Comparison of ENCODE assay signal across 8 mouse cellular contexts in the genomic region with DNA sequence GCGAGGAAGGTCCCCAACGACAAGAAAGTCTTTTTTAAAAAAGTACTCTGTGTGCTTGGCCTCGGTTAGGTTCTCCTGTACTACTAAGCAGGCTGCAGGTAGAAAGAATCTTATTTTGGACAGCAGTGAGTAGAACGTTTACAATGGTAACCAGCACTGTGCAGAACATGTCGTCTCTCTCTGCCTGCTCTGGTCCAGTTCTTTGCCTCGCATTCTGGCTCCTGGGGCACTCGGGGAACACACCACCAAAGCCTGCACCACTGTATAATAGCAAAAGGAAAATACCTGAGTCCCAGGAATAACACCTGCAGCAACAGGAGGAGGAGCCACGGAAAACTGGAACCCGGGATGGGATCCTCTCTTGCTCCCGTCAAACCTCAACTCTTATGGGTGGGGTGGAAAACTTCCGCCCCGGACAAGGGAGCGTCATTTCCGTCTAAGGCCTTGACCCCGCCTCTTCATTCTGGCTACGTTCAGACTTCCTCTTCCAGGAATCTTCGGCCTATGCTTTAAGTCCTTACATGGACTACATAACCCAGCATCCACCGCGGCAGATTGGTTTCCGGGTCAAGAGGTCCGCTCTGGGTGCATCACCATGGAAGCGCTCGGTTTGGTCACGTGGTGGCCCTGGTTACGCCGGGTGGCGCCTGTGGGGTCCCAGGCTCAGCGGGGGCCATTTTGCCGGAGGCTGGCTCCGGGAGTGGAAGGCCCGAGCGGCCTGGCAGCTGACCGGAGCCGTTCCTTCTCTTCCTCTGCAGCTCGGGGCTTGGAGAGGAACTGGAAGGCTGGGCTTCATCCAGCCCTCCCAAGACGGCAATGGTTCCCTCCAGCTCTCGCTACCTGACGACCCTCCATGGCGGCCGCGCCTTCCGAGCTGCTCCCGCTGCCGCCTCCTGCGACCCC. TPM values are rescaled to one million over a fixed set of nuclear protein-coding genes. Genes with fewer than 3 reads are reported as not detected.
DNase-seq lines count a peak whose midpoint lies in the region; ATAC-seq lines count a peak whose summit lies in the region.

A gene (minus strand): TSS at position 411 of the 903 bp plus-strand sequence.
A gene (plus strand): TSS at position 681 of the 903 bp plus-strand sequence.

- H3K4me3 ChIP-seq in brown adipose tissue, adult 24 weeks (ENCODE audit: insufficient read depth, low read depth, low read length): peak within 1 kb of the TSS; percentile 84
- H3K4me3 ChIP-seq in heart, embryonic 13.5 days: peak within 1 kb of the TSS; percentile 96
- peak within 1 kb of the TSS; percentile 84 for H3K4me3 ChIP-seq in liver, embryonic 12.5 days
- H3K4me3 ChIP-seq in stomach, embryonic 15.5 days (replicated peaks): peak within 1 kb of the TSS; percentile 73

- H3K9ac ChIP-seq in heart, embryonic 13.5 days: peak within 1 kb of the TSS; percentile 97
- H3K9ac ChIP-seq in liver, embryonic 12.5 days: peak within 1 kb of the TSS; percentile 86
- peak within 1 kb of the TSS; percentile 92 for H3K9ac ChIP-seq in stomach, embryonic 15.5 days

- H3K4me1 ChIP-seq in brown adipose tissue, adult 24 weeks (ENCODE audit: control insufficient read depth, insufficient read depth, insufficient read length, low read length): no peaks in the 10 kb centered on the region; the same call in 1 of the 2 replicates
- peaks cover 46% of the 10 kb centered on the region for H3K4me1 ChIP-seq in heart, embryonic 13.5 days
- H3K4me1 ChIP-seq in liver, embryonic 12.5 days: peaks cover 48% of the 10 kb centered on the region
- peaks cover 2% of the 10 kb centered on the region; the same call in 1 of the 2 replicates for H3K4me1 ChIP-seq in stomach, embryonic 15.5 days

- H3K27ac ChIP-seq in brown adipose tissue, adult 24 weeks (replicated peaks; ENCODE audit: low read depth, low read length): peak within 1 kb of the TSS; percentile 66
- H3K27ac ChIP-seq in heart, embryonic 13.5 days (replicated peaks): peak within 1 kb of the TSS; percentile 92
- H3K27ac ChIP-seq in liver, embryonic 12.5 days: peak within 1 kb of the TSS; percentile 79
- H3K27ac ChIP-seq in stomach, embryonic 15.5 days: peak within 1 kb of the TSS; percentile 89

- ATAC-seq in heart, embryonic 13.5 days (ENCODE audit: extremely low read depth, insufficient number of reproducible peaks, low FRiP score, low TSS enrichment): peak; percentile 100
- ATAC-seq in liver, embryonic 12.5 days: peak; percentile 98
- ATAC-seq in stomach, embryonic 15.5 days (ENCODE audit: insufficient read depth, low FRiP score, low read depth): peak; percentile 100

- no peaks in the 10 kb centered on the region for H3K27me3 ChIP-seq in heart, embryonic 13.5 days (replicated peaks)
- H3K27me3 ChIP-seq in liver, embryonic 12.5 days (replicated peaks): no peaks in the 10 kb centered on the region
- H3K27me3 ChIP-seq in stomach, embryonic 15.5 days (replicated peaks): no peaks in the 10 kb centered on the region

- under 1% methylated on average over 45 of the region's 45 CpGs for WGBS in heart, embryonic 13.5 days
- WGBS in liver, embryonic 12.5 days (ENCODE audit: insufficient replicate concordance): under 1% methylated on average over 45 of the region's 45 CpGs
- WGBS in stomach, embryonic 15.5 days: under 1% methylated on average over 45 of the region's 45 CpGs

- H3K9me3 ChIP-seq in heart, embryonic 13.5 days: no peaks in the 10 kb centered on the region
- H3K9me3 ChIP-seq in liver, embryonic 12.5 days (replicated peaks): no peaks in the 10 kb centered on the region
- H3K9me3 ChIP-seq in stomach, embryonic 15.5 days: no peaks in the 10 kb centered on the region

- peak; percentile 99 for DNase-seq in CD4-positive, CD25-positive, alpha-beta regulatory T cell, adult 2 months (ENCODE audit: low read depth, low spot score)
- peak; percentile 98 for DNase-seq in fat pad, adult 2 months (ENCODE audit: extremely low read depth, low read depth, low spot score)
- peak; percentile 100 for DNase-seq in kidney, postnatal 10 days
- DNase-seq in natural killer cell, adult 2 months (ENCODE audit: low spot score in 2 of 2): peak; percentile 99

- peak within 1 kb of the TSS; percentile 95 for H3K4me2 ChIP-seq in heart, embryonic 13.5 days
- H3K4me2 ChIP-seq in liver, embryonic 12.5 days: peak within 1 kb of the TSS; percentile 92
- H3K4me2 ChIP-seq in stomach, embryonic 15.5 days: peak within 1 kb of the TSS; percentile 77

- H3K36me3 ChIP-seq in heart, embryonic 13.5 days: peaks cover 2% of the 10 kb centered on the region; the same call in 1 of the 2 replicates
- peaks cover under 1% of the 10 kb centered on the region; the same call in 1 of the 2 replicates for H3K36me3 ChIP-seq in liver, embryonic 12.5 days
- no peaks in the 10 kb centered on the region for H3K36me3 ChIP-seq in stomach, embryonic 15.5 days

RNA-seq across cellular contexts. Expression of the first gene that starts in this region (rescaled TPM):
- polyA plus RNA-seq in brown adipose tissue, adult 24 weeks (2012; ENCODE audit: insufficient read depth, insufficient read length, missing spikeins): 3.7 and 5.0 TPM in 2 replicates
- polyA plus RNA-seq in heart, embryonic 13.5 days (2015; fragmentation: Nextera tagmentation; extraction: Ambion mirVana): 8.7 and 10.1 TPM in 2 replicates
- polyA plus RNA-seq in liver, embryonic 12.5 days (2016; fragmentation: Nextera tagmentation; extraction: Ambion mirVana): 3.3 and 4.0 TPM in 2 replicates
- polyA plus RNA-seq in stomach, embryonic 15.5 days (2015; fragmentation: Nextera tagmentation; extraction: Ambion mirVana): 10.1 and 11.4 TPM in 2 replicates

RNA-seq across cellular contexts. Expression of the second gene that starts in this region (rescaled TPM):
- 5.2 and 5.4 TPM in 2 replicates for polyA plus RNA-seq in brown adipose tissue, adult 24 weeks (2012; ENCODE audit: insufficient read depth, insufficient read length, missing spikeins)
- 15.3 and 17.2 TPM in 2 replicates for polyA plus RNA-seq in heart, embryonic 13.5 days (2015; fragmentation: Nextera tagmentation; extraction: Ambion mirVana)
- polyA plus RNA-seq in liver, embryonic 12.5 days (2016; fragmentation: Nextera tagmentation; extraction: Ambion mirVana): 13.3 and 15.4 TPM in 2 replicates
- 25.2 and 30.3 TPM in 2 replicates for polyA plus RNA-seq in stomach, embryonic 15.5 days (2015; fragmentation: Nextera tagmentation; extraction: Ambion mirVana)

Comparison
In these comparisons a context has a peak if more than half of its experiments do, and no peak if none do; other contexts are left out.
1. Peak in every context shown above with its lines: DNase-seq, ATAC-seq, H3K4me3 ChIP-seq and H3K27ac ChIP-seq.